Mouse (Mus musculus): ENCODE data around the gene Depdc1a.
"Not testable (repeated sequence)": the region's sequence is repeated elsewhere in the genome, so short reads cannot be mapped to it uniquely, and the experiment has no call there.

Depdc1a gene

DNA sequence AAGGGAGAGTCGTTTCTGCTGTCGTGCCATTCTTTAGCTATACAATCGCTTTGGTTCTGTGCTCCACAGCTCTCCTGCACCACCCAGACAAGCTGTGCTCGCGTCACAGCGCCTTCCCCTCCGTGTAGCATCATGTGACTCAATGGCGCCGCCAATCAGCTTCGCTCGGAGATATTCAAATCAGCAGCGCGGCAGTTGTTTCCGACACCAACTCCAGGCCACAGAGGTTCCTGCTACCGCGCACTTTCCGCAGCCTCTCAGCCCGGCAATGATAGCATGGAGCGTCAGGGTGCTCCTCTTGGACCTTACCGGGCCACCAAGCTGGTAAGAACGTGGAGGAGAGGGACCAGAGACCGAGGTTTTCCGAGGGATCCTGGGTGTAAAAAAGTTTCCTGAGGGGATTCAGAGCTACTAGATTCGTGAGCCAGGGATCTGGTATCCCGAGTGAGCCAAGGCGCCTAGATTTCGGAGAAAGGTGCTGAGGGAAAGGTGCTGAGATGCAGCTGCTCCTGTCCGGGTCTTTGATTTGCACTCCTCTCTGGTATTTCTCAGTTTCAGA, at the start of gene Depdc1a:
Gene Depdc1a, plus strand, starts transcription at position 191 of the 559 bp plus-strand sequence.
- DNase-seq: peak; percentile 94

DNA sequence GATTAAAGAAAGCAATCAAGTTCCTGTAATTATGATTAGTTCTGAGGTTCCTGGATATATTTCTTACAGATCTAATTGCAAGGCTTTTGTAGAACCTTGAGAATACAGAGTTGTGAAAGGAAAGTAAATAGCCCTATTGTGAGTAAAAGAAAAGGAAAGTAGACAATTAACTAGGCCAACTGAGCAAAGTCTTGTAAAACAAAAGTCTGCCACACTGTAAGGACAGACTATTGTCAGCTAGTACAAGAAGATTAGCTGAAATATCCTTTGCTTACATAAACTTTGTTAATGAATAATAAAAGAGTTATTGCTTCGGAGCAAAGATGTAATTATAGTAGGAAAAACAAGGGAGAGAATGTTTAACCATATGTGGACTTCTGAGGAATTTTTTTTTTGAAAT, 25.2 kb upstream of the Depdc1a start:
- DNase-seq: no peak

DNA sequence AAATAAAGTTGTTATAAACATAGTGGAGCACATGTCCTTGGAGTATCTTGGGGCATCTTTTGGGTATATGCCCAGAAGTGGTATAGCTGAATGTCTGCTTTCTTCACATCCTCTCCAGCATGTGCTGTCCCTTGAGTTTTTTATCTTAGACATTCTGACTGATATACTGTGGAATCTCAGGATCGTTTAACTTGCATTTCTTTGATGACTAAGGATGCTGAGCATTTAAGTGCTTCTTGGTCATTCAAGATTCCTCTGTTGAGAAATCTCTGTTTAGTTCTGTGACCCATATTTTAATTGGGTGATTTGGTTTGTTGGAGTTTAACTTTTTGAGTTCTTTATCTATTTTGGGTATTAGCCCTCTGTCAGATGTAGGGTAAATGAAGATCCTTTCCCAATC, 19.8 kb upstream of the Depdc1a start:
- no peak for DNase-seq

DNA sequence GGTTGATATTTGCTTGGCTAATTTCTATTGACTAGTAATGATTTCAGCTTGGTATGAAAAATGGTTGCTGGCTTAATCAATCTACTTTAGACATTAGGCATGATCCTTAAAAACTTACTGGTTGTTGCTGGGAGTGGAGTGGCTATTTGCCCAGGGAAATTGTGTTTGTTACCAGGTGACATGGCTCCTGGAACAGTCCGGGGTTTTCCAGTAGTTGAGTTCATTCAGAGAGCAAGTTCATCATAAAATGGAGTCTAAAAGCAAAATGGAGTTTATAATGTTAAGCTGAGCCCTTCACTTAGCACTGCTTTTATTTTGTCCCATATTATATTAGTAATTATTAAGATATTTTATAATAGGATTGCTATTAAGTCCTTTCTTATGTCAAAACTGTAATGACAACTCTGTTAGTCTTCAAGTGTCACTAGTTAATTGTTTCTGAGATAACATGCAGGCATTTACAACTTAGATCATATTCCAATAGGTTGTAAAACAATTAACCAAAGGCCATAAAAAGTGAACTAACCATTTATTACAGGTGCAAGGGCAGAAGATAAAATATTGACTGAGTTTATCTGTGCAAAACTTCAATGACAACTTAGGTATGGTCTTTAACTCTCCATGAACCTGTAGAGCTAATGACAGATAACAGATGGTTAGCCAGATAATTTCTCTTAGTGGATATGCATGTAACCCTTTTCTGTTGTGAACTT, 17.8 kb upstream of the Depdc1a start:
- no peak for DNase-seq

DNA sequence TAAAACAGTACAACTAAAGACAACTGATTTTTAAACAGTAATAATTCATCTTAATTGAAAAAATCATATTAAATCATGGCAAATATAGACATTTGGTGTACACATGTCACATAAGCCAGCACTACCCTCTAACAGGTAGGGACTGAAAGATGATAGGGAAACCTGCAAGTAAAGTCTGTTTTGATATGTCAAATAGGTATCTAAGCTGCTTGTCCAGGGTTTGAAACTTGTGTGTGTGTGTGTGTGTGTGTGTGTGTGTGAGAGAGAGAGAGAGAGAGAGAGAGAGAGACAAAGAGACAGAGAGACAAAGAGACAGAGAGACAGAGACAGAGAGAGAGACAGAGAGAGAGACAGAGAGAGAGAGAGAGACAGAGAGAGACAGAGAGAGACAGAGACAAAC, 524 bp upstream of the Depdc1a start:
- DNase-seq: not testable (repeated sequence)

DNA sequence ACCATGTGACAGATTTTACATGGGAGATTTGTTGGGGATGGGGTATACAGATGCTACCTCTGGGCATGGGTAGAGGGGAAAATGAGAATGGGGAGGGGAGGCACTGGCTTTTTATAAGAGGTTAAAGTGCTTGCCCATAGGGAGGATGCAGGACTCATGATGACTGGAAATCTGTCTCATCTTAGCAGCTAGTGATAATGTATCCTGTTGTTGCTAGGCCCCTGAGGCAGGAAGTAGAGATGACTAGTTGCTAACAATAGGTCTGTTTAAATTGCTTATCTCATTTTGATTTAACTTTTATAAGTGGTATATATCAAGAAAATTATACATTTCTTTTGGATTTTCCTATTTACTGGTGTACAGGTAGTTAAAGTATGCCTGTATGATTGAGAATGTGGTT, 13.7 kb downstream of the Depdc1a start:
- DNase-seq: no peak

DNA sequence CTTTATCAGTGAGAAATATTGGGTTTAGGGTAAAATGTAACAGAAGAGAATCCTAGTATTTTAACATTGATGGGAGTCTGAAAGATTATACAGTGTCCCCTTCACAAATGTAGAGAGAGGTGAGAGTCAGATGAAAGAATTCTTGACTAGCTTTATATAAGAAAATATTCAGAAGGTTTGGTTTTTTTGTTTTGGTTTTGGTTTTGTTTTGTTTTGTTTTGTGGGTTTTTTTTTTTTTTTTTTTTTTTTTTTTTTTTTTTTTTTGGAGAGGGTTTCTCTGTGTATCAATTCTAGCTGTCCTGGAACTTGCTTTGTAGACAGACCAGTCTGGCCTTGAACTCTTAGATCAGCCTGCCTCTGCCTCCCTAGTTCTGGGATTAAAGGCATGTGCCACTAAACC, 33.3 kb downstream of the Depdc1a start:
- DNase-seq: no peak

DNA sequence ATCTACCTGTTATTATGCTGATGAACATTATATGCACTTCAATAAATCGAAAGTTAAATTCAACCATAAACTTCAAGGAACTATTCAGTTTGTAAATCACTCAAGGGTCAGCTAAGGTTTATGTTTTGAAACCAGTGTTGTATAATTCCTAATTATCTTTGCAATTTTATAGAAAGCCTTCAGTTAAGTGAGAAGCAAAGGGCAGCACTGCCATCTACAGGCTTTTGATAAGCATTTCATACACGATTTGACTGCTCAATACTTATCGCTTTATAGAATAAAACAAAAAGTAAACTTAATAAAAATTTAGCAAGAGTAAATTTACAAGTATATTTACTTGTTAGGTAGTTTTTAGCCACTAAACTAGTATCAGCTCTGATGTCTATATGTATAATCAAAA, 53.1 kb downstream of the Depdc1a start:
- no peak for DNase-seq

DNA sequence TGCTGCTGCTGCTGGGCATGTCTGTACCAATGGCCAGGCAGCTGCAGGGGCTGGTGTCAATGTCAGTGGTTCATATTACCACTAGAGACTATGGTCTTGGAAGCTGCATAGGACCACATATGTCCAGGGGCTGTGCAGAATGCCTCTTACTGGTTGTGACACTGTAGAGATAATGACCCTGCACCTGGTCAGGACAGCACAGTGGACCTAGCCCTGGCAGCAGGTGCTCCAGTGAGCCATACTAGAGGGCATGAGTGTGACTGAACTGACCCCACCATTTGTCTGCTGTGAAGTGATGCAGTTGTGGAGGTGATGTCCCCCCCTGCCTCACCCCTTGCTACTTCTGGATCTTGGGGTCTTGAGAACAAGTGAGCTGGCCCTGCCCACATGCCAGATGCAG, 55.0 kb downstream of the Depdc1a start:
- no peak for DNase-seq

Measured in liver (tissue).